Mouse (Mus musculus) neural tube, embryonic 13.5 days (tissue): ENCODE measurements around the gene Fbxw21. TPM values are rescaled to one million over a fixed set of nuclear protein-coding genes. Genes with fewer than 3 reads are reported as not detected.

Experiments
- ATAC-seq: fragments of 200-750 bp; cut with Nextera tagmentation; 2 replicates; pipeline ENCODE4 v1.8.0; 2017; ENCODE audit warnings: low read depth, mild to moderate bottlenecking, moderate TSS enrichment, moderate library complexity
- H3K27ac ChIP-seq: fragments of 300-500 bp; sonication (generic); replicated peaks from 2 replicates; pipeline ENCODE4 v1.5.1; 2015; ENCODE audit warnings: moderate library complexity, mild to moderate bottlenecking, inconsistent platforms
- H3K27me3 ChIP-seq: fragments of 300-500 bp; sonication (generic); 2 replicates; pipeline ENCODE4 v1.6.1; 2015; ENCODE audit warnings: mild to moderate bottlenecking, inconsistent platforms
- H3K36me3 ChIP-seq: fragments of 300-500 bp; sonication (generic); 2 replicates; pipeline ENCODE4 v1.6.1; 2015; ENCODE audit warnings: mild to moderate bottlenecking, inconsistent platforms
- H3K4me1 ChIP-seq: fragments of 300-500 bp; sonication (generic); replicated peaks from 2 replicates; pipeline ENCODE4 v1.6.1; 2015; ENCODE audit warnings: inconsistent platforms
- H3K4me2 ChIP-seq: fragments of 300-500 bp; sonication (generic); 2 replicates; pipeline ENCODE4 v1.6.1; 2015; ENCODE audit warnings: inconsistent platforms, mild to moderate bottlenecking, moderate library complexity
- H3K4me3 ChIP-seq: fragments of 300-500 bp; sonication (generic); 2 replicates; pipeline ENCODE4 v1.5.1; 2015; ENCODE audit warnings: mild to moderate bottlenecking, inconsistent platforms
- H3K9ac ChIP-seq: fragments of 300-500 bp; sonication (generic); 2 replicates; pipeline ENCODE4 v1.6.1; 2015; ENCODE audit warnings: moderate library complexity, mild to moderate bottlenecking, inconsistent platforms
- H3K9me3 ChIP-seq: fragments of 300-500 bp; sonication (generic); 2 replicates; pipeline ENCODE4 v1.6.1; 2016; ENCODE audit warnings: inconsistent platforms
- WGBS: fragments of 180-500 bp; shearing (Covaris S2); methylation state at CpG from one replicate; pipeline ENCODE4 v1.1.7; 2015; 5-methylcytosine and 5-hydroxymethylcytosine counted together
- polyA plus RNA-seq: library from polyadenylated mRNA; unstranded; fragments of >200 nt; fragmentation: Nextera tagmentation; extraction: Ambion mirVana; gene quantifications from 2 replicates; pipeline ENCODE4 v1.2.1, GENCODE M21; 2015

Fbxw21 gene
- polyA plus RNA-seq, 1 experiment from 2014 or later: not detected

- Histone ChIP-seq H3K36me3 (peaks cover 5% of the 10 kb centered on the region; the same call in 1 of the 2 replicates), H3K4me3 (no peak overlapping the region), H3K9ac (no peak overlapping the region), H3K27ac (no peak overlapping the region), H3K9me3 (no peaks in the 10 kb centered on the region), H3K4me1 (peaks cover 4% of the 10 kb centered on the region; the same call in 1 of the 2 replicates), H3K27me3 (no peaks in the 10 kb centered on the region), H3K4me2 (no peak overlapping the region)
- ATAC-seq: no peak
- 86% methylated on average over 2 of the region's 2 CpGs for WGBS
These were observed 36.8 kb downstream of the Fbxw21 start for GRCm38 (mm10) chr9:109125043-109125442.

GRCm38 (mm10) chr9:109124164-109124563, 37.7 kb downstream of the Fbxw21 start:
- 84% methylated on average over 3 of the region's 3 CpGs for WGBS
- H3K4me2 ChIP-seq: no peak overlapping the region
- H3K9me3 ChIP-seq: no peaks in the 10 kb centered on the region
- peaks cover 14% of the 10 kb centered on the region for H3K36me3 ChIP-seq
- no peak for ATAC-seq
- H3K4me3 ChIP-seq: no peak overlapping the region
- no peaks in the 10 kb centered on the region for H3K27me3 ChIP-seq
- no peak overlapping the region for H3K9ac ChIP-seq
- H3K4me1 ChIP-seq: peaks cover 4% of the 10 kb centered on the region; the same call in 1 of the 2 replicates
- no peak overlapping the region for H3K27ac ChIP-seq

GRCm38 (mm10) chr9:109123266-109123665, 38.6 kb downstream of the Fbxw21 start:
- peaks cover 4% of the 10 kb centered on the region; the same call in 1 of the 2 replicates for H3K4me1 ChIP-seq
- peak; percentile 17; the same call in 1 of the 2 replicates for ATAC-seq
- no peak overlapping the region for H3K4me3 ChIP-seq
- no peak overlapping the region for H3K4me2 ChIP-seq
- peak overlapping the region; percentile 31; the same call in 1 of the 2 replicates for H3K9ac ChIP-seq
- WGBS: 55% methylated on average over 6 of the region's 6 CpGs
- peaks cover 23% of the 10 kb centered on the region for H3K36me3 ChIP-seq
- no peaks in the 10 kb centered on the region for H3K9me3 ChIP-seq
- H3K27me3 ChIP-seq: no peaks in the 10 kb centered on the region
- no peak overlapping the region for H3K27ac ChIP-seq

GRCm38 (mm10) chr9:109122553-109123085, 39.2 kb downstream of the Fbxw21 start:
- Histone ChIP-seq H3K27ac (no peak overlapping the region), H3K36me3 (peaks cover 29% of the 10 kb centered on the region), H3K4me2 (no peak overlapping the region), H3K27me3 (no peaks in the 10 kb centered on the region), H3K9me3 (no peaks in the 10 kb centered on the region), H3K4me1 (peaks cover 4% of the 10 kb centered on the region; the same call in 1 of the 2 replicates), H3K4me3 (no peak overlapping the region), H3K9ac (no peak overlapping the region)
- 50% methylated on average over 2 of the region's 2 CpGs for WGBS
- ATAC-seq: no peak; the same call in 1 of the 2 replicates

- 89% methylated on average over 6 of the region's 6 CpGs for WGBS
- peaks cover 46% of the 10 kb centered on the region for H3K36me3 ChIP-seq
- no peaks in the 10 kb centered on the region for H3K9me3 ChIP-seq
- H3K4me1 ChIP-seq: peaks cover 4% of the 10 kb centered on the region; the same call in 1 of the 2 replicates
- no peaks in the 10 kb centered on the region for H3K27me3 ChIP-seq
- ATAC-seq: no peak
- no peak overlapping the region for H3K9ac ChIP-seq
- no peak overlapping the region for H3K4me3 ChIP-seq
- no peak overlapping the region for H3K4me2 ChIP-seq
- no peak overlapping the region for H3K27ac ChIP-seq
These were observed 40.9 kb downstream of the Fbxw21 start for GRCm38 (mm10) chr9:109120956-109121355.

GRCm38 (mm10) chr9:109119571-109119970, 42.3 kb downstream of the Fbxw21 start:
- H3K27ac ChIP-seq: no peak overlapping the region
- peaks cover 4% of the 10 kb centered on the region; the same call in 1 of the 2 replicates for H3K4me1 ChIP-seq
- 94% methylated on average over 9 of the region's 9 CpGs for WGBS
- no peak for ATAC-seq
- no peaks in the 10 kb centered on the region for H3K27me3 ChIP-seq
- H3K9me3 ChIP-seq: no peaks in the 10 kb centered on the region
- H3K4me2 ChIP-seq: no peak overlapping the region
- H3K4me3 ChIP-seq: no peak overlapping the region
- no peak overlapping the region for H3K9ac ChIP-seq
- H3K36me3 ChIP-seq: peaks cover 60% of the 10 kb centered on the region

- H3K4me1 ChIP-seq: no peaks in the 10 kb centered on the region
- no peak overlapping the region for H3K4me3 ChIP-seq
- no peak overlapping the region for H3K4me2 ChIP-seq
- no peaks in the 10 kb centered on the region for H3K9me3 ChIP-seq
- H3K9ac ChIP-seq: no peak overlapping the region
- H3K36me3 ChIP-seq: peaks cover 74% of the 10 kb centered on the region
- WGBS: 98% methylated on average over 4 of the region's 4 CpGs
- no peaks in the 10 kb centered on the region for H3K27me3 ChIP-seq
- 0 out of 2 replicates have a peak, but pooled peaks have one; percentile 10 for ATAC-seq
- no peak overlapping the region for H3K27ac ChIP-seq
These were observed 43.7 kb downstream of the Fbxw21 start for GRCm38 (mm10) chr9:109118106-109118505.

- no peak overlapping the region for H3K9ac ChIP-seq
- H3K9me3 ChIP-seq: no peaks in the 10 kb centered on the region
- H3K4me2 ChIP-seq: no peak overlapping the region
- H3K4me1 ChIP-seq: no peaks in the 10 kb centered on the region
- no peak overlapping the region for H3K4me3 ChIP-seq
- WGBS: 94% methylated on average over 10 of the region's 10 CpGs
- peaks cover 93% of the 10 kb centered on the region for H3K36me3 ChIP-seq
- no peaks in the 10 kb centered on the region for H3K27me3 ChIP-seq
- no peak overlapping the region for H3K27ac ChIP-seq
- ATAC-seq: no peak
These were observed 45.6 kb downstream of the Fbxw21 start for GRCm38 (mm10) chr9:109116205-109116604.

GRCm38 (mm10) chr9:109114871-109115270, 47.0 kb downstream of the Fbxw21 start:
- Histone ChIP-seq H3K4me3 (no peak overlapping the region), H3K27ac (no peak overlapping the region), H3K9me3 (no peaks in the 10 kb centered on the region), H3K4me1 (no peaks in the 10 kb centered on the region), H3K4me2 (no peak overlapping the region), H3K27me3 (no peaks in the 10 kb centered on the region), H3K36me3 (peaks cover 100% of the 10 kb centered on the region), H3K9ac (no peak overlapping the region)
- 88% methylated on average over 7 of the region's 7 CpGs for WGBS
- no peak for ATAC-seq

- Histone ChIP-seq H3K4me2 (no peak overlapping the region), H3K27ac (no peak overlapping the region), H3K36me3 (peaks cover 100% of the 10 kb centered on the region), H3K9ac (no peak overlapping the region), H3K4me3 (no peak overlapping the region), H3K9me3 (no peaks in the 10 kb centered on the region), H3K27me3 (no peaks in the 10 kb centered on the region), H3K4me1 (no peaks in the 10 kb centered on the region)
- no peak for ATAC-seq
- 94% methylated on average over 11 of the region's 11 CpGs for WGBS
These were observed 47.6 kb downstream of the Fbxw21 start for GRCm38 (mm10) chr9:109114276-109114675.

- no peak overlapping the region for H3K9ac ChIP-seq
- H3K4me3 ChIP-seq: no peak overlapping the region
- no peaks in the 10 kb centered on the region for H3K27me3 ChIP-seq
- no peaks in the 10 kb centered on the region for H3K9me3 ChIP-seq
- peaks cover 100% of the 10 kb centered on the region for H3K36me3 ChIP-seq
- H3K4me2 ChIP-seq: no peak overlapping the region
- no peak for ATAC-seq
- no peak overlapping the region for H3K27ac ChIP-seq
- 92% methylated on average over 8 of the region's 8 CpGs for WGBS
- H3K4me1 ChIP-seq: no peaks in the 10 kb centered on the region
These were observed 48.5 kb downstream of the Fbxw21 start for GRCm38 (mm10) chr9:109113331-109113730.

- Histone ChIP-seq H3K4me3 (no peak overlapping the region), H3K27me3 (no peaks in the 10 kb centered on the region), H3K9me3 (no peaks in the 10 kb centered on the region), H3K4me2 (no peak overlapping the region), H3K27ac (no peak overlapping the region), H3K9ac (no peak overlapping the region), H3K4me1 (peaks cover 7% of the 10 kb centered on the region), H3K36me3 (peaks cover 98% of the 10 kb centered on the region)
- no peak for ATAC-seq
- 93% methylated on average over 9 of the region's 9 CpGs for WGBS
These were observed 50.2 kb downstream of the Fbxw21 start for GRCm38 (mm10) chr9:109111591-109111990.

- H3K4me3 ChIP-seq: no peak overlapping the region
- H3K9me3 ChIP-seq: no peaks in the 10 kb centered on the region
- ATAC-seq: no peak
- H3K27me3 ChIP-seq: no peaks in the 10 kb centered on the region
- H3K4me1 ChIP-seq: peaks cover 12% of the 10 kb centered on the region
- H3K27ac ChIP-seq: no peak overlapping the region
- H3K9ac ChIP-seq: no peak overlapping the region
- H3K36me3 ChIP-seq: peaks cover 98% of the 10 kb centered on the region
- WGBS: 91% methylated on average over 4 of the region's 4 CpGs
- no peak overlapping the region for H3K4me2 ChIP-seq
These were observed 50.7 kb downstream of the Fbxw21 start for GRCm38 (mm10) chr9:109111101-109111500.
